Mouse (Mus musculus) lung, embryonic 14.5 days (tissue): ENCODE measurements around the gene Ythdf2. TPM values are rescaled to one million over a fixed set of nuclear protein-coding genes. Genes with fewer than 3 reads are reported as not detected.

Experiments used
- ATAC-seq: fragments of 200-750 bp; cut with Nextera tagmentation; 2 replicates; pipeline ENCODE4 v1.8.0; 2017; ENCODE audit warnings: mild to moderate bottlenecking, moderate TSS enrichment, moderate library complexity; ENCODE audit not compliant: insufficient read depth
- DNase-seq: peaks from one replicate; pipeline ENCODE4 v3.0.0-alpha.2; 2015
- H3K27ac ChIP-seq: fragments of 300-500 bp; sonication (generic); 2 replicates; pipeline ENCODE4 v1.5.1; 2014; ENCODE audit warnings: low read depth, mild to moderate bottlenecking, moderate library complexity
- H3K27me3 ChIP-seq: fragments of 300-500 bp; sonication (generic); 2 replicates; pipeline ENCODE4 v1.6.1; 2014; ENCODE audit warnings: low read length, control low read depth; ENCODE audit not compliant: insufficient read depth
- H3K36me3 ChIP-seq: fragments of 300-500 bp; sonication (generic); 2 replicates; pipeline ENCODE4 v1.6.1; 2014; ENCODE audit warnings: control low read depth; ENCODE audit not compliant: insufficient read depth
- H3K4me1 ChIP-seq: fragments of 300-500 bp; sonication (generic); 2 replicates; pipeline ENCODE4 v1.6.1; 2014; ENCODE audit warnings: antibody characterized with exemption, control low read depth; ENCODE audit not compliant: insufficient read depth
- H3K4me2 ChIP-seq: fragments of 300-500 bp; sonication (generic); 2 replicates; pipeline ENCODE4 v1.6.1; 2014; ENCODE audit warnings: mild to moderate bottlenecking
- H3K4me3 ChIP-seq: fragments of 300-500 bp; sonication (generic); 2 replicates; pipeline ENCODE4 v1.5.1; 2014; ENCODE audit warnings: low read depth, low read length
- H3K9ac ChIP-seq: fragments of 300-500 bp; sonication (generic); 2 replicates; pipeline ENCODE4 v1.6.1; 2014
- H3K9me3 ChIP-seq: fragments of 300-500 bp; sonication (generic); 2 replicates; pipeline ENCODE4 v1.6.1; 2016; ENCODE audit warnings: low read depth, low read length, control low read depth
- CTCF ChIP-seq: IDR thresholded peaks from 2 replicates; pipeline ENCODE4 v1.5.1; 2016; ENCODE audit warnings: antibody characterized with exemption, low read depth
- WGBS: fragments of 180-500 bp; shearing (Covaris S2); extraction: QIAGEN DNeasy Blood & Tissue Kit; methylation state at CpG from one replicate; pipeline ENCODE4 v1.1.7; 2014; 5-methylcytosine and 5-hydroxymethylcytosine counted together
- polyA plus RNA-seq: library from polyadenylated mRNA; unstranded; fragments of >200 nt; fragmentation: Nextera tagmentation; extraction: Ambion mirVana; gene quantifications from 2 replicates; pipeline ENCODE4 v1.2.1, GENCODE M21; 2014

Ythdf2 gene
- polyA plus RNA-seq, 1 experiment from 2014 or later = 121 TPM

DNA sequence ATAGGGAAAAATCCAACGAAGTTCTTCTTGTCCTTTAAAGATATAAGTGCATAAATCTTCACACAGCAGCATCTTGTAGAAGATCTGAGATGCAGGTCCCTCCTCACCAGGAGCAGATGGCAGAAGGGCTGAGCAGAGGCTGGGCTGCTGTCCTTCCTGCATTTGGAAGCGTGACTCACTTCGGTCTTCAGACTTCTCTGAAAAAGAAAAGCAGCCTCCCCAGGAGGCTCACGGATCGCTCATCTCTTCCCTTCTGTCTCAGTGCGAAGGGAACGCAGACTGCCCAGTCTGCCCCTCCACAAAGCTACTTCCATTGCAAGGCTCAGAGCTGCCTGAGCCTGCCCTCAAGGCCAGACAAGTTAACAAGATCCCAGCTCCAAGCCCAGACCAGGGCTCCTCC, 41.2 kb downstream of the Ythdf2 start:
- Histone ChIP-seq H3K4me2 (no peak overlapping the region), H3K4me1 (no peaks in the 10 kb centered on the region), H3K9me3 (no peaks in the 10 kb centered on the region), H3K9ac (no peak overlapping the region), H3K27me3 (no peaks in the 10 kb centered on the region), H3K36me3 (no peaks in the 10 kb centered on the region), H3K4me3 (no peak overlapping the region), H3K27ac (no peak overlapping the region)
- no peak for TF ChIP-seq CTCF
- DNase-seq = no peak
- WGBS = 34% methylated on average over 7 of the region's 7 CpGs
- ATAC-seq = no peak

DNA sequence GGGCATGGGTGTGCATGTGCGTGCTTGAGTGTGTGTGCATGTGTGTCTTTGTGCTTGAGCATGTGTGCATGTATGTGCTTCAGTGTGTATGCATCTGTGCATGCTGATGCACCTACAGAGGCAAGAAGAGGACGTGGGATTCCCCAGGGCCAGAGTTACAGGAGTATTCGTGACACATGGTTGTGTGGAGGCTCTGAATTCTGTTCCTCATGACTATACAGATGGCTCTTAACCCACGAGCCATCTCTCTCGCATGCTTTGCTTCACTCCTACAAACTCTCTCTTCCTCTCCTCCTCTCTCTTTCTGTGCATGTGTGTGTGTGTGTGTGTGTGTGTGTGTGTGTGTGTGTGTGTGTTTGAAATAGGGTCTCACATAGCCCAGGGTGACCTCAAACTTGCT, 42.3 kb downstream of the Ythdf2 start:
- Histone ChIP-seq H3K4me3 (no peak overlapping the region), H3K27me3 (no peaks in the 10 kb centered on the region), H3K4me1 (no peaks in the 10 kb centered on the region), H3K4me2 (no peak overlapping the region), H3K9ac (no peak overlapping the region), H3K9me3 (no peaks in the 10 kb centered on the region), H3K36me3 (no peaks in the 10 kb centered on the region), H3K27ac (no peak overlapping the region)
- TF ChIP-seq CTCF = no peak
- 71% methylated on average over 5 of the region's 5 CpGs for WGBS
- no peak for ATAC-seq
- no peak for DNase-seq

DNA sequence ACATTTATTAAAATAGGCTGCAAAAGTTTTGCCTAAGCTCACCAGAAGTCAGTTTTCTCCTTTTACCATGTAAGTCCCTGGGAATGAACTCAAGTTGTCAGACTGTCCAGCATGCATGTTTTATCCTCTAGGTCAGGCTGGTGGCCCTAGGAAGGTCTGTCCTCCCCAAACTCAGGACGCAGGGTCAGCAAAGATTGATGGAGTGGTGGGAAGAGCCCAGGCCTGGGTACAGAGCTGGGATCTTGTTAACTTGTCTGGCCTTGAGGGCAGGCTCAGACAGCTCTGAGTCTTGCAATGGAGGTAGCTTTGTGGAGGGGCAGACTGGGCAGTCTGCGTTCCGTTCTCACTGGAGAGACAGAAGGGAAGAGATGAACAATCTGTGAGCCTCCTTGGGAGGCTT, 42.8 kb downstream of the Ythdf2 start:
- Histone ChIP-seq H3K27ac (no peak overlapping the region), H3K36me3 (no peaks in the 10 kb centered on the region), H3K4me2 (no peak overlapping the region), H3K27me3 (no peaks in the 10 kb centered on the region), H3K4me1 (no peaks in the 10 kb centered on the region), H3K4me3 (no peak overlapping the region), H3K9ac (no peak overlapping the region), H3K9me3 (no peaks in the 10 kb centered on the region)
- DNase-seq (no peak), ATAC-seq (no peak)
- WGBS = 83% methylated on average over 3 of the region's 3 CpGs
- no peak for TF ChIP-seq CTCF

DNA sequence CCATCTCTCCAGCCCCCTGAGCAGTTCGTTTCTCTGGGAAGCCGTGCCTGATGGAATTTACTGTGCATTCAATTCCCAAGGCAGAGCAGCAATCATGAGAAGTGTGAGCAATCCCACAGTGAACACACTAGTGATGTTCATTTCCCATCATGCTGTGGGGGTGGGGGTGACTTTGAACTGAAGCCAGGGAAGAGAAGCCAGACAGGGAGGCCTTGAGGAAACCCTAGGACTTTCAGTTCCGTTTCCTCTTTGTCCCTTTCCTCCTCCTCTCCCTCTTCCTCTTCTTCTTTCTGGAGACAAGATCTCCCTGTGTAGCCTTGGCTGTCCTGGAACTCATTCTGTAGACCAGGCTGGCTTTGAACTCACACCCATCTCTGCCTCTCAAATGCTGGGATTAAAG, 44.7 kb downstream of the Ythdf2 start:
- no peak for TF ChIP-seq CTCF
- H3K9ac ChIP-seq = no peak overlapping the region
- DNase-seq (no peak), ATAC-seq (no peak)
- no peaks in the 10 kb centered on the region for H3K4me1 ChIP-seq
- no peak overlapping the region for H3K4me3 ChIP-seq
- H3K9me3 ChIP-seq = no peaks in the 10 kb centered on the region
- no peaks in the 10 kb centered on the region for H3K36me3 ChIP-seq
- no peaks in the 10 kb centered on the region for H3K27me3 ChIP-seq
- no peak overlapping the region for H3K27ac ChIP-seq
- H3K4me2 ChIP-seq = no peak overlapping the region
- WGBS = 84% methylated on average over 3 of the region's 3 CpGs

DNA sequence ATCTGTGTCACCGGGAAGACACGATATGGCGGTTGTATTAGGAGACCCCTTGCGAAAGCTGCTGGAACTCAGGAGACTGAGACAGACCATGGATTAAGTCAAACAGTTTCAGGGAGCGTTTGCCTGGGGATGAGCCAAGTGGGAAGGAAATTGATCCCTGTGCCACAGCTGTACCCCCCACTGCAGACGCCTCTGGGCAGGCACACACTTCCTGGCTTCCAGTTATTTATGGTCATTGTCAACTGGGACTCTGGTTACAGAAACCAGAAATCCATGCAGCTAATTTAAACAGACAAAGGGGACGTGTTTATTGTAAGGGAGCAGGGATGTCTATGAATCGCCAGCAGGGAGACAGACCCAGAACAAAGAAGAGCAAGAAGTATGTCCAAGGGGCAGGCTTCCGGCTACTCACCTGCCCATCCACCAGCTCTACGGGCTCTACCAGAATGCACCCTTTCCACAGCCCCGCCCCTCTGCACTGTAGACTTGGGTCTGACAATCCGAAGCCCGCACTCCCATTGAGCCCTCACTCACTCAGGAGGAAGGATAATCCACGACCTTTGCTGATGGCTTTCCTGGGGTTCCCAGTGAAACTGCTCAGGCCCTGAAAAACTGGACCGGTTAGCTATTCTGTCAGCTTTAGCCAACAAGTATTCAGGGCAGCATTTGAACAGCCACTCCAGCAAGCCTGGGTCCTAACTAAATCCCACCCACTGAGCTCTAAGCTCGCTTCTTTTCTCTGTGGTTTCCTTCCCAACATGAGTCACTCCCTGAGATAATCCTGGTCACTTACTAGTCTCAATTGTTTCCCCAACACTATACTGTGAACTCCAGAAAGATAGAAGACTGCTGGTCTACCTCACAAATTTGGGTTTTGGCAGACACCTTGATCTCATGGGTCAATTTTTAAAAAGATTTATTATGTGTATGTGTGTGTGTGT, 45.5 kb downstream of the Ythdf2 start:
- H3K4me2 ChIP-seq = no peak overlapping the region
- no peak for ATAC-seq
- no peak for DNase-seq
- no peak overlapping the region for H3K9ac ChIP-seq
- no peak for TF ChIP-seq CTCF
- no peak overlapping the region for H3K27ac ChIP-seq
- H3K9me3 ChIP-seq = no peaks in the 10 kb centered on the region
- H3K27me3 ChIP-seq = no peaks in the 10 kb centered on the region
- no peaks in the 10 kb centered on the region for H3K4me1 ChIP-seq
- WGBS = 59% methylated on average over 16 of the region's 16 CpGs
- H3K36me3 ChIP-seq = no peaks in the 10 kb centered on the region
- H3K4me3 ChIP-seq = no peak overlapping the region

DNA sequence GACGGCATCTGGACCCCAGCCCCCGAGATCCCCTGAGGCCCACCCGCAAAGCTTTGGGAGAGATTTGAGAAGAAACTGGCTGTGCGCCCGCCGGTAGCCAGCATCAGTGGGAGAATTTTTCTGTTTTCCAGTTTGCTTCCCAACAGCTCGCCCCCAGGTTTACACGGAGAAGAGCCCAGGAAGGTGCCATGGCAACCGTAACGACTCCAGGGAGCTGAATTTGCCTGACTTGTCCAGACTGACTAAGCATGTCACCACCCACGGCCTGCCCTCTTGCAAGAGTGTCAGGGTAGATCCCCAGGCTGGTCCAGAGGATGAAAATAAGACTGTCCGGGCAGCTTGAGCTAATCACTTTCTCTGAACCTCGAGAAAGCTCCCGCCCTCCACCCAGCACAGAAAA, 46.4 kb downstream of the Ythdf2 start:
- Histone ChIP-seq H3K9me3 (no peaks in the 10 kb centered on the region), H3K4me3 (no peak overlapping the region), H3K36me3 (no peaks in the 10 kb centered on the region), H3K9ac (no peak overlapping the region), H3K27ac (no peak overlapping the region), H3K4me2 (no peak overlapping the region), H3K4me1 (no peaks in the 10 kb centered on the region), H3K27me3 (no peaks in the 10 kb centered on the region)
- ATAC-seq (no peak), DNase-seq (no peak)
- WGBS = 56% methylated on average over 14 of the region's 14 CpGs
- TF ChIP-seq CTCF = no peak

DNA sequence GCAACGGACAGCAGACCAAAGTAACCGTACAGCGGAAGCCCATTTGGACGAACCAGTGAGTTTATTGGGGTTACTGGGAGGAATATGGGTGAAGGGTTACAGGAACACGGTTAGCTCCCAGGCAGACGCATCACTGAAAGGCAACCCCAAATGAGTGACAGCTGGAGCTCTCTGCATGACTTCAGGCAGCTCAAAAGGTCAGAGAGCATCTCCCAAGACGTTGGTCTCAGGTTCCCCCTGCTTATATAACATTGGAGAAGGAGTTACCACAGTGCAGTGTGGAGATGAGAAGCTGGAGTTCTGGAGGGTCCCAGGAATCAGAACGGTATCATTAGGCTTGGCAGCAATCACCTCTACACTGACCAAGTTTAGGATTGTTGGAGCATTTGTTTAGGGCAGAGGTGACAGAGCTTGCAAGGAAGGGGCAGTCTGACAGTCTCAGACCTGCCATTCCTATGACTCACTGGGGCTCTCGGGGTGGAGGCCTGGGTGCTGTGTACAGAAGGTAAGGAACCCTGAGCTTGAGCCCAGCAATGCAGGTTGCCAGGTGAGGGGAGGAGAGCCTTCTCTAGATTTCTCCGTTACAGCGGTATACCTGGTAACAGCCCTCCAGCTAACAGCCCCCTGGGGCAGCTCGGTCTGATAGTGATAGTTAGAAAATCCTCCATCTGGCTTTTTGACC, 55.0 kb downstream of the Ythdf2 start:
- Histone ChIP-seq H3K27me3 (no peaks in the 10 kb centered on the region), H3K4me2 (no peak overlapping the region), H3K4me1 (no peaks in the 10 kb centered on the region), H3K27ac (no peak overlapping the region), H3K9me3 (no peaks in the 10 kb centered on the region), H3K36me3 (no peaks in the 10 kb centered on the region), H3K9ac (no peak overlapping the region), H3K4me3 (no peak overlapping the region)
- 48% methylated on average over 12 of the region's 12 CpGs for WGBS
- DNase-seq = no peak
- ATAC-seq = no peak
- no peak for TF ChIP-seq CTCF
